Mouse (Mus musculus) stomach, embryonic 16.5 days (tissue): ENCODE measurements around the gene Slc38a10. TPM values are rescaled to one million over a fixed set of nuclear protein-coding genes. Genes with fewer than 3 reads are reported as not detected.

ENCODE experiments used
- ATAC-seq: fragments of 200-750 bp; cut with Nextera tagmentation; 2 replicates; pipeline ENCODE4 v1.8.0; 2017; ENCODE audit warnings: moderate number of reproducible peaks, moderate TSS enrichment; ENCODE audit not compliant: insufficient read depth, low FRiP score
- H3K27ac ChIP-seq: fragments of 300-500 bp; sonication (generic); 2 replicates; pipeline ENCODE4 v1.5.1; 2014; ENCODE audit warnings: low read length
- H3K27me3 ChIP-seq: fragments of 300-500 bp; sonication (generic); 2 replicates; pipeline ENCODE4 v1.6.1; 2014; ENCODE audit warnings: low read length, control low read depth, mixed read lengths; ENCODE audit not compliant: control insufficient read depth, insufficient read depth
- H3K36me3 ChIP-seq: fragments of 300-500 bp; sonication (generic); 2 replicates; pipeline ENCODE4 v1.6.1; 2014; ENCODE audit warnings: low read length; ENCODE audit not compliant: control insufficient read depth, insufficient read depth
- H3K4me1 ChIP-seq: fragments of 300-500 bp; sonication (generic); 2 replicates; pipeline ENCODE4 v1.6.1; 2014; ENCODE audit warnings: low read length, control low read depth, mixed read lengths; ENCODE audit not compliant: control insufficient read depth, insufficient read depth
- H3K4me2 ChIP-seq: fragments of 300-500 bp; sonication (generic); 2 replicates; pipeline ENCODE4 v1.6.1; 2014; ENCODE audit warnings: low read depth, low read length, mixed read lengths
- H3K4me3 ChIP-seq: fragments of 300-500 bp; sonication (generic); replicated peaks from 2 replicates; pipeline ENCODE4 v1.5.1; 2014; ENCODE audit warnings: mild to moderate bottlenecking, low read length
- H3K9ac ChIP-seq: fragments of 300-500 bp; sonication (generic); 2 replicates; pipeline ENCODE4 v1.6.1; 2014; ENCODE audit warnings: low read length
- H3K9me3 ChIP-seq: fragments of 300-500 bp; sonication (generic); replicated peaks from 2 replicates; pipeline ENCODE4 v1.6.1; 2016; ENCODE audit warnings: low read length, control low read depth; ENCODE audit not compliant: control insufficient read depth
- WGBS: fragments of 180-500 bp; shearing (Covaris S2); extraction: QIAGEN DNeasy Blood & Tissue Kit; methylation state at CpG from one replicate; pipeline ENCODE4 v1.1.7; 2014; 5-methylcytosine and 5-hydroxymethylcytosine counted together
- polyA plus RNA-seq: library from polyadenylated mRNA; unstranded; fragments of >200 nt; fragmentation: Nextera tagmentation; extraction: Ambion mirVana; gene quantifications from 2 replicates; pipeline ENCODE4 v1.2.1, GENCODE M21; 2015

Slc38a10 gene
- 95.9 and 99.2 TPM in 2 replicates for polyA plus RNA-seq

- Histone ChIP-seq H3K27ac (peak within 1 kb of the TSS; percentile 79), H3K4me1 (peaks cover 20% of the 10 kb centered on the region), H3K36me3 (no peaks in the 10 kb centered on the region), H3K27me3 (no peaks in the 10 kb centered on the region), H3K4me3 (peak within 1 kb of the TSS; percentile 94), H3K9me3 (no peaks in the 10 kb centered on the region), H3K4me2 (peak within 1 kb of the TSS; percentile 63), H3K9ac (peak within 1 kb of the TSS; percentile 82)
- under 1% methylated on average over 28 of the region's 28 CpGs for WGBS
- ATAC-seq = peak; percentile 98
These were observed at the start of gene Slc38a10 for GRCm38 (mm10) chr11:120151113-120151494. Gene Slc38a10, minus strand, starts transcription at chr11:120151346.

- Histone ChIP-seq H3K9me3 (no peaks in the 10 kb centered on the region), H3K27ac (no peak overlapping the region), H3K4me1 (peaks cover 7% of the 10 kb centered on the region), H3K36me3 (no peaks in the 10 kb centered on the region), H3K4me2 (no peak overlapping the region), H3K9ac (no peak overlapping the region), H3K27me3 (no peaks in the 10 kb centered on the region), H3K4me3 (no peak overlapping the region)
- 56% methylated on average over 6 of the region's 6 CpGs for WGBS
- no peak for ATAC-seq
These were observed 49.5 kb upstream of the Slc38a10 start for GRCm38 (mm10) chr11:120200621-120201020.

GRCm38 (mm10) chr11:120199766-120200165 lies 48.6 kb upstream of the Slc38a10 start:
- H3K4me1 ChIP-seq = peaks cover 7% of the 10 kb centered on the region
- H3K4me2 ChIP-seq = no peak overlapping the region
- H3K27me3 ChIP-seq = no peaks in the 10 kb centered on the region
- ATAC-seq = no peak
- no peaks in the 10 kb centered on the region for H3K9me3 ChIP-seq
- WGBS = 53% methylated on average over 7 of the region's 7 CpGs
- H3K27ac ChIP-seq = peak overlapping the region; percentile 22; the same call in 1 of the 2 replicates
- H3K36me3 ChIP-seq = no peaks in the 10 kb centered on the region
- H3K9ac ChIP-seq = no peak overlapping the region
- no peak overlapping the region for H3K4me3 ChIP-seq

GRCm38 (mm10) chr11:120198831-120199230 lies 47.7 kb upstream of the Slc38a10 start:
- no peaks in the 10 kb centered on the region for H3K36me3 ChIP-seq
- no peaks in the 10 kb centered on the region for H3K9me3 ChIP-seq
- H3K9ac ChIP-seq = no peak overlapping the region
- H3K4me3 ChIP-seq = no peak overlapping the region
- 32% methylated on average over 13 of the region's 13 CpGs for WGBS
- no peaks in the 10 kb centered on the region for H3K27me3 ChIP-seq
- H3K27ac ChIP-seq = no peak overlapping the region
- peaks cover 7% of the 10 kb centered on the region for H3K4me1 ChIP-seq
- no peak overlapping the region for H3K4me2 ChIP-seq
- ATAC-seq = no peak

GRCm38 (mm10) chr11:120190526-120191412 lies 39.6 kb upstream of the Slc38a10 start:
- ATAC-seq = no peak
- Histone ChIP-seq H3K4me2 (peak overlapping the region; percentile 60), H3K27me3 (no peaks in the 10 kb centered on the region), H3K4me3 (peak overlapping the region; percentile 88), H3K27ac (peak overlapping the region; percentile 82), H3K9ac (peak overlapping the region; percentile 69), H3K36me3 (no peaks in the 10 kb centered on the region), H3K9me3 (no peaks in the 10 kb centered on the region), H3K4me1 (peaks cover 20% of the 10 kb centered on the region)
- 42% methylated on average over 14 of the region's 14 CpGs for WGBS

GRCm38 (mm10) chr11:120189459-120190312 lies 38.5 kb upstream of the Slc38a10 start:
- Histone ChIP-seq H3K9ac (peak overlapping the region; percentile 99), H3K9me3 (no peaks in the 10 kb centered on the region), H3K4me2 (peak overlapping the region; percentile 95), H3K4me1 (peaks cover 31% of the 10 kb centered on the region), H3K27me3 (no peaks in the 10 kb centered on the region), H3K4me3 (peak overlapping the region; percentile 88), H3K36me3 (no peaks in the 10 kb centered on the region), H3K27ac (peak overlapping the region; percentile 98)
- WGBS = under 1% methylated on average over 67 of the region's 68 CpGs
- ATAC-seq = peak; percentile 96

GRCm38 (mm10) chr11:120188481-120189441 lies 37.6 kb upstream of the Slc38a10 start:
- Histone ChIP-seq H3K27ac (peak overlapping the region; percentile 98), H3K36me3 (no peaks in the 10 kb centered on the region), H3K4me1 (peaks cover 40% of the 10 kb centered on the region), H3K27me3 (no peaks in the 10 kb centered on the region), H3K9me3 (no peaks in the 10 kb centered on the region), H3K4me3 (peak overlapping the region; percentile 88), H3K9ac (peak overlapping the region; percentile 99), H3K4me2 (peak overlapping the region; percentile 95)
- ATAC-seq = no peak
- under 1% methylated on average over 41 of the region's 41 CpGs for WGBS

GRCm38 (mm10) chr11:120188102-120188480 lies 36.9 kb upstream of the Slc38a10 start:
- Histone ChIP-seq H3K4me3 (peak overlapping the region; percentile 88), H3K36me3 (no peaks in the 10 kb centered on the region), H3K4me2 (peak overlapping the region; percentile 95), H3K9me3 (no peaks in the 10 kb centered on the region), H3K27me3 (no peaks in the 10 kb centered on the region), H3K9ac (peak overlapping the region; percentile 99), H3K4me1 (peaks cover 47% of the 10 kb centered on the region), H3K27ac (peak overlapping the region; percentile 69)
- ATAC-seq = no peak
- WGBS = under 1% methylated on average over 24 of the region's 24 CpGs
